Mouse (Mus musculus) forebrain, embryonic 14.5 days (tissue): ENCODE measurements around the gene Foxg1. TPM values are rescaled to one million over a fixed set of nuclear protein-coding genes. Genes with fewer than 3 reads are reported as not detected.

Source experiments
- ATAC-seq: fragments of 200-750 bp; cut with Nextera tagmentation; 2 replicates; pipeline ENCODE4 v1.8.0; 2017; ENCODE audit warnings: mild to moderate bottlenecking, moderate library complexity
- DNase-seq: peaks from one replicate; pipeline ENCODE4 v3.0.0-alpha.2; 2015; ENCODE audit warnings: low spot score
- H3K27ac ChIP-seq: fragments of 300-500 bp; sonication (generic); 2 replicates; pipeline ENCODE4 v1.5.1; 2014; ENCODE audit warnings: low read depth, mild to moderate bottlenecking, control low read depth, low read length, moderate library complexity
- H3K27me3 ChIP-seq: fragments of 300-500 bp; sonication (generic); replicated peaks from 2 replicates; pipeline ENCODE4 v1.6.1; 2014; ENCODE audit warnings: low read length, control low read depth, mixed read lengths; ENCODE audit not compliant: control insufficient read depth, insufficient read depth
- H3K36me3 ChIP-seq: fragments of 300-500 bp; sonication (generic); 2 replicates; pipeline ENCODE4 v1.6.1; 2014; ENCODE audit warnings: low read length, control low read depth; ENCODE audit not compliant: control insufficient read depth, insufficient read depth
- H3K4me1 ChIP-seq: fragments of 300-500 bp; sonication (generic); 2 replicates; pipeline ENCODE4 v1.6.1; 2014; ENCODE audit warnings: antibody characterized with exemption, low read length, control low read depth; ENCODE audit not compliant: control insufficient read depth, insufficient read depth
- H3K4me2 ChIP-seq: fragments of 300-500 bp; sonication (generic); 2 replicates; pipeline ENCODE4 v1.6.1; 2014; ENCODE audit warnings: mild to moderate bottlenecking, control low read depth, low read length
- H3K4me3 ChIP-seq: fragments of 300-500 bp; sonication (generic); 2 replicates; pipeline ENCODE4 v1.5.1; 2014; ENCODE audit warnings: low read depth, low read length, control low read depth
- H3K9ac ChIP-seq: fragments of 300-500 bp; sonication (generic); 2 replicates; pipeline ENCODE4 v1.6.1; 2014; ENCODE audit warnings: mild to moderate bottlenecking, low read length, control low read depth, moderate library complexity
- H3K9me3 ChIP-seq: fragments of 300-500 bp; sonication (generic); replicated peaks from 2 replicates; pipeline ENCODE4 v1.6.1; 2016; ENCODE audit warnings: low read length, control low read depth, mixed read lengths; ENCODE audit not compliant: control insufficient read depth
- WGBS: fragments of 180-500 bp; shearing (Covaris S2); extraction: QIAGEN DNeasy Blood & Tissue Kit; methylation state at CpG from one replicate; pipeline ENCODE4 v1.1.7; 2014; 5-methylcytosine and 5-hydroxymethylcytosine counted together
- polyA plus RNA-seq: library from polyadenylated mRNA; unstranded; fragments of >200 nt; fragmentation: Nextera tagmentation; extraction: Ambion mirVana; gene quantifications from 2 replicates; pipeline ENCODE4 v1.2.1, GENCODE M21; 2014

The Foxg1 gene
- polyA plus RNA-seq, 1 experiment from 2014 or later = 72.6 TPM

DNA sequence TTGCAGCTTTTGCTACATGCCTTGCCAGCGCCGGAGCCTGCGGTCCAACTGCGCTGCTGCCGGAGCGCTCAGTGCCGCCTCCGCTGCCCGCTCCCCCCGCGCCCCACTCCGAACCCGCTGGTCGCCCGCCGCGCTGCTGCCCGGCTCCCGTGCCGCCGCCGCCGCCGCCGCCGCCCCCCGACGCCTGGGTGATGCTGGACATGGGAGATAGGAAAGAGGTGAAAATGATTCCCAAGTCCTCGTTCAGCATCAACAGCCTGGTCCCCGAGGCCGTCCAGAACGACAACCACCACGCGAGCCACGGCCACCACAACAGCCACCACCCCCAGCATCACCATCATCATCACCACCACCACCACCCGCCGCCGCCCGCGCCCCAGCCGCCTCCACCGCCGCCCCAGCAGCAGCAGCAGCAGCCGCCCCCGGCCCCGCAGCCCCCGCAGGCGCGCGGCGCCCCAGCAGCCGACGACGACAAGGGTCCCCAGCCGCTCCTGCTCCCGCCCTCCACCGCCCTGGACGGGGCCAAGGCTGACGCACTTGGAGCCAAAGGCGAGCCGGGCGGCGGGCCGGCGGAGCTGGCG is 1.9 kb downstream of the Foxg1 start:
- H3K4me3 ChIP-seq = peak overlapping the region; percentile 95
- peak overlapping the region; percentile 64 for H3K4me2 ChIP-seq

DNA sequence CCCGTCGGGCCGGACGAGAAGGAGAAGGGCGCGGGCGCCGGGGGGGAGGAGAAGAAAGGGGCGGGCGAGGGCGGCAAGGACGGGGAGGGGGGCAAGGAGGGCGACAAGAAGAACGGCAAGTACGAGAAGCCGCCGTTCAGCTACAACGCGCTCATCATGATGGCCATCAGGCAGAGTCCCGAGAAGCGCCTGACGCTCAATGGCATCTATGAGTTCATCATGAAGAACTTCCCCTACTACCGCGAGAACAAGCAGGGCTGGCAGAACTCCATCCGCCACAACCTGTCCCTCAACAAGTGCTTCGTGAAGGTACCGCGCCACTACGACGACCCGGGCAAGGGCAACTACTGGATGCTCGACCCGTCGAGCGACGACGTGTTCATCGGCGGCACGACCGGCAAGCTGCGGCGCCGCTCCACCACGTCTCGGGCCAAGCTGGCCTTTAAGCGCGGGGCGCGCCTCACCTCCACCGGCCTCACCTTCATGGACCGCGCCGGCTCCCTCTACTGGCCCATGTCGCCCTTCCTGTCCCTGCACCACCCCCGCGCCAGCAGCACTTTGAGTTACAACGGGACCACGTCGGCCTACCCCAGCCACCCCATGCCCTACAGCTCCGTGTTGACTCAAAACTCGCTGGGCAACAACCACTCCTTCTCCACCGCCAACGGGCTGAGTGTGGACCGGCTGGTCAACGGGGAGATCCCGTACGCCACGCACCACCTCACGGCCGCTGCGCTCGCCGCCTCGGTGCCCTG is 2.6 kb downstream of the Foxg1 start, which contains the start of gene Gm43517:
Gene Gm43517, plus strand, starts transcription at position 299 of the 755 bp plus-strand sequence.
- Histone ChIP-seq H3K9ac (peak within 1 kb of the TSS; percentile 100), H3K4me1 (no peaks in the 10 kb centered on the region), H3K4me3 (peak within 1 kb of the TSS; percentile 95), H3K36me3 (peaks cover 22% of the 10 kb centered on the region), H3K9me3 (no peaks in the 10 kb centered on the region), H3K27me3 (0 out of 2 replicates have a peak, but pooled peaks cover 6% of the 10 kb centered on the region), H3K27ac (peak within 1 kb of the TSS; percentile 100), H3K4me2 (peak within 1 kb of the TSS; percentile 64)
- under 1% methylated on average over 74 of the region's 75 CpGs for WGBS
- peak; percentile 84 for DNase-seq
- 0 out of 2 replicates have a peak, but pooled peaks have one; percentile 1 for ATAC-seq

More for the DNA sequence above, 1.9 kb downstream of the Foxg1 start:
- WGBS = 3% methylated on average over 36 of the region's 66 CpGs
- Histone ChIP-seq H3K4me1 (no peaks in the 10 kb centered on the region), H3K9ac (peak overlapping the region; percentile 100), H3K27me3 (0 out of 2 replicates have a peak, but pooled peaks cover 6% of the 10 kb centered on the region), H3K36me3 (peaks cover 16% of the 10 kb centered on the region), H3K27ac (peak overlapping the region; percentile 100), H3K9me3 (no peaks in the 10 kb centered on the region)
- ATAC-seq (peak; percentile 18), DNase-seq (peak; percentile 51)

DNA sequence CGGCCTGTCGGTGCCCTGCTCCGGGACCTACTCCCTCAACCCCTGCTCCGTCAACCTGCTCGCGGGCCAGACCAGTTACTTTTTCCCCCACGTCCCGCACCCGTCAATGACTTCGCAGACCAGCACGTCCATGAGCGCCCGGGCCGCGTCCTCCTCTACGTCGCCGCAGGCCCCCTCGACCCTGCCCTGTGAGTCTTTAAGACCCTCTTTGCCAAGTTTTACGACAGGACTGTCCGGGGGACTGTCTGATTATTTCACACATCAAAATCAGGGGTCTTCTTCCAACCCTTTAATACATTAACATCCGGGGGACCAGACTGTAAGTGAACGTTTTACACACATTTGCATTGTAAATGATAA is 3.2 kb downstream of the Foxg1 start:
- Histone ChIP-seq H3K9ac (peak overlapping the region; percentile 100), H3K9me3 (no peaks in the 10 kb centered on the region), H3K36me3 (peaks cover 26% of the 10 kb centered on the region), H3K4me3 (peak overlapping the region; percentile 95), H3K4me1 (no peaks in the 10 kb centered on the region), H3K4me2 (peak overlapping the region; percentile 20; the same call in 1 of the 2 replicates), H3K27ac (peak overlapping the region; percentile 100), H3K27me3 (0 out of 2 replicates have a peak, but pooled peaks cover under 1% of the 10 kb centered on the region)
- ATAC-seq = no peak
- DNase-seq = peak; percentile 52
- under 1% methylated on average over 23 of the region's 23 CpGs for WGBS

DNA sequence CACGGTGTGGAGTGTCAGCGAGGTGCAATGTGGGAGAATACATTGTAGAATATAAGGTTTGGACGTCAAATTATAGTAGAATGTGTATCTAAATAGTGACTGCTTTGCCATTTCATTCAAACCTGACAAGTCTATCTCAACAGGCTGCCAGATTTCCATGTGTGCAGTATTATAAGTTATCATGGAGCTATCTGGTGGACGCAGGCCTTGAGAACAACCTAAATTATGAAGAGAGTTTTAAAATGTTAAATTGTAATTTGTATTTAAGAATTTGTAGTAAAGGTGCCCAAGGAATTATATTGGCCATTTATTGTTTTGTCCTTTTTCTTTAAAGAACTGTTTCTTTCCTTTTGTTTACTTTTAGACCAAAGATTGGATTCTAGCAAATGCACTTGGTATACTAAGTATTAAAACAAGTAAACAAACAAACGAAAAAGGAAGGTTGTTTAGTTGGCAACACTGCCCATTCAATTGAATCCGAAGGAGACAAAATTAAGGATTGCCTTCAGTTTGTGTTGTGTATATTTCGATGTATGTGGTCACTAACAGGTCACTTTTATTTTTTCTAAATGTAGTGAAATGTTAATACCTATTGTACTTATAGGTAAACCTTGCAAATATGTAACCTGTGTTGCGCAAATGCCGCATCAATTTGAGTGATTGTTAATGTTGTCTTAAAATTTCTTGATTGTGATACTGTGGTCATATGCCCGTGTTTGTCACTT is 3.8 kb downstream of the Foxg1 start:
- Histone ChIP-seq H3K27ac (peak overlapping the region; percentile 100), H3K36me3 (peaks cover 28% of the 10 kb centered on the region), H3K9ac (peak overlapping the region; percentile 100), H3K4me3 (peak overlapping the region; percentile 95), H3K9me3 (no peaks in the 10 kb centered on the region), H3K4me2 (peak overlapping the region; percentile 17), H3K27me3 (no peaks in the 10 kb centered on the region), H3K4me1 (no peaks in the 10 kb centered on the region)
- WGBS = 1% methylated on average over 10 of the region's 10 CpGs
- ATAC-seq (no peak), DNase-seq (peak; percentile 54)

DNA sequence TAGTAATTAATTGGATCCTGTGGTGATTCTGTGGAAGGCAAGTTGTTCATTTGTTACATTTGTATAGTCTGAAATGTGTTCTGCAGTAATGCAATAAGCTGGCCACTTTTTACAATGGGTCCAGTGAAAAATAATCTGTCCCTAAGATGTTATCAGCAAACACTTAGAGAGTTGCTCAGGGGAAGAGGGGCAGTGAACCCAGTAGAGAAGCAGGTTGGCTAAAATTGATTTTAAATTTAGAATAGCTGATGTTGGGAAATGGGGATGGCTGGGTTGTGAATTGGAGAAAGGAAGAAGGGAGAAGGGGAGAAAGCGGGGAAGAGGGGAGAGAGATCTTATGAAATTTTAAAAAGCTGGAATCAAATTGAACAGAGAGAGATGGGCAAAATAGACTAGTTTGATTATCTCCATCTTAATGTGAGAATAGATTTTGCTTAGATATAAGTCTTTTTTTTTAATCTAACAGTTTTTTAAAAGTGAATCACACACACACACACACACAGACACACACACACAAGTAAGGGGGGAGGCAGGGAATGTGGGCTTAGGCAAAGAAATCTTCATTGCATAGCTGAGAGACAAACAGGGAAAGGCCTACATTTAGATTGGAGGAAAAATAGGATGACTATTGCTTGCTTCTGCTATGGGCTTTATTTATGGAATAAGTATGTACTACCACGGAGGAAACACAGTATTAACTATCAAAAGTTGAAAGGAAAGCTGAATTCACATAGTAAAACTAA is 5.6 kb downstream of the Foxg1 start:
- H3K4me3 ChIP-seq = peak overlapping the region; percentile 59
- ATAC-seq (no peak), DNase-seq (peak; percentile 78)
- H3K27me3 ChIP-seq = no peaks in the 10 kb centered on the region
- H3K9ac ChIP-seq = peak overlapping the region; percentile 95
- H3K4me1 ChIP-seq = no peaks in the 10 kb centered on the region
- peak overlapping the region; percentile 86 for H3K27ac ChIP-seq
- H3K36me3 ChIP-seq = peaks cover 39% of the 10 kb centered on the region
- no peaks in the 10 kb centered on the region for H3K9me3 ChIP-seq
- H3K4me2 ChIP-seq = peak overlapping the region; percentile 50
- WGBS = 0% methylated on average over 2 of the region's 2 CpGs

DNA sequence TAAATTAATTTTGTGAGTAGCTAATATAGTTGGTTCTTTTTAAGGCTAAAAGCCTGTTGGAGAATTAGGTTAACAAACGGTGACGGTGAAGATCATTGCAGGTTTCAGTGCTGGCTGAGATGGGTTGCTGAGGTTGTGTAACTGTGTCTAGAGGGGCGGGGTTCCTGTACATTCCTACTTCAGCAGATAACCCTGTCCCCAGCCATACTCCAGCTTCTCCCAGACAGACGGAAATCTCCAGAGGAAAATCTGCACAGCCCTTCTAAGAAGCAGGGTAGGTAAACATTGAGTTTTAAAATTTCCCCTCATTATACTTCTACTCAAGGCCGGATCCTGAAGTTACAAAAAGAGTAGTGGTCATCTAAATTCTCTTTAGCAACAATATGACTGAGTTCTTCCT is 7.2 kb downstream of the Foxg1 start:
- Histone ChIP-seq H3K27me3 (0 out of 2 replicates have a peak, but pooled peaks cover under 1% of the 10 kb centered on the region), H3K36me3 (peaks cover 37% of the 10 kb centered on the region), H3K9ac (peak overlapping the region; percentile 96), H3K27ac (peak overlapping the region; percentile 98), H3K4me1 (no peaks in the 10 kb centered on the region), H3K9me3 (no peaks in the 10 kb centered on the region), H3K4me2 (peak overlapping the region; percentile 76), H3K4me3 (peak overlapping the region; percentile 56)
- ATAC-seq = no peak
- WGBS = 2% methylated on average over 5 of the region's 5 CpGs
- peak; percentile 66 for DNase-seq

DNA sequence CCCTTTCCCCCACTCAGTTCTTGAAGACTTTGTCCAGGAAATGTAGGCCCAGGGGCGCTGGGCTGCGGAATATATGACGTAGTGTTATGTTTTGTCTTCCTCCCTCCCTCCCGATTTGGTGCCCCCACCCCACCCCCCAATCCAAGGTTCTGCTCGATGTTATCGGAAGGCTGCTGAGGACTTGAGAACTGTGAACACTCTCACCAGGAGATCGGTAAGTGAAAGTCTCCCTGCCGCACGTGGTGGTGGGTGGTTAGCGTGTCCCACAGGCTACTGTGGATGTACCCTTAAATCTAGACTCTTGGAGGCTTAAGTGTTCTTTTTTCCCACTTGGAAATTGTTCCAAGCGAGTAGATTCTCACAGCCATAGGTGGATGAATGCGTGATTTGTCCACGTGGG is 7.8 kb downstream of the Foxg1 start:
- no peaks in the 10 kb centered on the region for H3K9me3 ChIP-seq
- H3K4me1 ChIP-seq = no peaks in the 10 kb centered on the region
- peak overlapping the region; percentile 96 for H3K9ac ChIP-seq
- peak overlapping the region; percentile 56 for H3K4me3 ChIP-seq
- ATAC-seq (peak; percentile 33), DNase-seq (peak; percentile 80)
- H3K27me3 ChIP-seq = peaks cover 3% of the 10 kb centered on the region; the same call in 1 of the 2 replicates
- peak overlapping the region; percentile 98 for H3K27ac ChIP-seq
- peaks cover 37% of the 10 kb centered on the region for H3K36me3 ChIP-seq
- under 1% methylated on average over 13 of the region's 13 CpGs for WGBS
- peak overlapping the region; percentile 76 for H3K4me2 ChIP-seq

DNA sequence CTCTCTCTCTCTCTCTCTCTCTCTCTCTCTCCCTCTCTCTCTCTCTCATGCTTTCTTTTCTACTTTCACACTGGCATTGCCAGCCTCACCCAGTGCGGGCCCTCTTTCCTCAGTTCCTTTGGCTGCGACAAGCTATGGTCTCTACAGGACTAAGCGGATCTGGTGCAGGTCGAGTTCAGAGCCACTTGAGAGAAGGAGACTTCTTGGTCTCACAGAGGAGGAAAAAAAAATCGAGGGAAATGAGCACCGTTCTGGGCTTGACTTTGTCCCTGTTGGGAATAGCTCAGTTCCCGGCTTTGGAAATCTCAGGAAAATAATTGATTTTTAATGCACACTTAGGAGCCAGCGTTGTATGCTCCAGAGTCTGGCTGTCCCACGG is 8.5 kb downstream of the Foxg1 start:
- Histone ChIP-seq H3K4me2 (peak overlapping the region; percentile 76), H3K9me3 (no peaks in the 10 kb centered on the region), H3K27me3 (peaks cover 3% of the 10 kb centered on the region; the same call in 1 of the 2 replicates), H3K9ac (peak overlapping the region; percentile 96), H3K4me3 (peak overlapping the region; percentile 56), H3K27ac (peak overlapping the region; percentile 98), H3K36me3 (peaks cover 32% of the 10 kb centered on the region), H3K4me1 (no peaks in the 10 kb centered on the region)
- peak; percentile 58 for DNase-seq
- under 1% methylated on average over 9 of the region's 9 CpGs for WGBS
- peak; percentile 16; the same call in 1 of the 2 replicates for ATAC-seq
